Mouse (Mus musculus) CD4-positive, CD25-positive, alpha-beta regulatory T cell, adult 4 months (primary cell): ENCODE data around the gene Fance. TPM values are rescaled to one million over a fixed set of nuclear protein-coding genes. Genes with fewer than 3 reads are reported as not detected.
A peak's percentile ranks its signal among the peaks of the same experiment; 100 is the strongest.
"Not testable (repeated sequence)": the region's sequence is repeated elsewhere in the genome, so short reads cannot be mapped to it uniquely, and the experiment has no call there.

Source experiments
- ATAC-seq: one replicate; pipeline ENCODE4 v1.8.0; 2017
- polyA plus RNA-seq, 2 experiments: library from polyadenylated mRNA; unstranded; fragments of 100-300 nt; shearing (Covaris generic); gene quantifications; one replicate each; pipeline ENCODE4 v1.2.1; 2017

Gene Fance
- polyA plus RNA-seq, 2 experiments from 2014 or later: 3.7 to 7.7 TPM

DNA sequence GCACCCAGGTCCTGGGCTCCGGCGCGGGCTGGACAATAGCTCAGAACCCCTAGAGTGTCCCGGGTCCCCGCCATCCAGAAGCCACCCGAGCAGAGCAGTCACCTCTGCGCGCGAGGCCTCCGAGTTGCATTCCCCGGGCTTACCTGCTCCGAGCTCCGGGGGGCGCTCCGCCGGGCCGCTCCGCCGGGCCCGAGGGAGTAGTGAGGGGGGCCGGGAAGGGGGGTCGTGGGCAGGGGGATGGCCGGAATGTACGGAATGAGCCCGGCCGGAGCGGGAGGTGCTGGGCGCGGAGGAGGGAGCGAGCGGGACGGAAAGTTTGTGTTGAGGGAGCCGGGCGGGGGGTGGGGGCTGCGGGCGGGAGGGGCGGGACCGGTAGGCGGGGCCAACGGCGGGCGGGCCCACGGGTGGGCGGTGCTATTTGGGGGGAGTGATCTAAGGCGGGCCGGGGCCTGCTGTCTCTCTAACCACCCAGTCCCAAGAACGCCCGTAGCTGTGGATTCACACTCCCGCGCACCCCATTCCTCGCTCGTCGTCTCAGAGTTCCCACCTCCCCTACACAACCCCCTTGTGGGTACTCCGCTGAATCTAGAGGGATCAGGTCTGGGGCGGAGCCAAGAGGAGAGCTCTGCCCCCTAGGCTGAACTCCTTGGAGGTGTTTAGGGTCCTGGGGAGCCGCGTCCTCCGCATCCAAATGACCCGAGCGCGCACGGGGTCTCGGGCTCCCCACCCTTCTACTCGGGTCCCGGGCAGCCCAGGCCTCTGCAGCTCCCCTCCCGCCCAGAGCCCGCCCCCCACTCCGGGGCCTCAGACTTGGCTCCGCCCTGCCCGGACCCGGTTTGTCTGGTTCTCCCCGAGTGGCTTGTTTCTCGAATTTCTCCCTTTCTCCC lies 37.4 kb downstream of the Fance start, which contains the start of gene Tead3:
Tead3 (minus strand) TSS at position 352 of the 887 bp plus-strand sequence.
- peak; percentile 61 for ATAC-seq

DNA sequence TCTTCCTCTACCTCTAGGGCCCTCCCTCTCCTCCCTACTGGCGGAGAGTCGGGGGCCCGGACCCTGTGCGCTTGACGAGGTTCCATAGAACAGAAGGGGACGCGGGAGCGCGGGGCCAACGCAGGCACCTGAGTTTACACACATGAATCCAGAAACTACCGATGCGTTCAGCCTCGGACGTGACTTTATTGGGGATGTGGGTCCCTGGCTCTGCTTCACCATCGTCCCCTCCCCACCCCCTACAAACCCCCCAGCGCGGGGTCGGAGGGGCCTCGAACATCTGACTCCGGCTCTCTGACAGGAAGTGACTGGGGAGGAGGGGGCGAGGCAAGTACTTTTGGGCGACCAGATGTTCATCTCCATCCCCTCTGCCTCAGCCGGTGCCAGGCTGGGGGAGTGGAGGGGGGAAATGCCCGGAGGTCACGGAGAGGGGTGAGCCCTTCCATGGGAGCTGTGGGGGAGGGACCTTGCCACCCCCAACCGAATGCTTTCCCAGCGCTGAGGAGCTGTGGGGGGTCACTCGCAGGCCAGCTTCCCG lies 38.1 kb downstream of the Fance start:
- no peak for ATAC-seq

DNA sequence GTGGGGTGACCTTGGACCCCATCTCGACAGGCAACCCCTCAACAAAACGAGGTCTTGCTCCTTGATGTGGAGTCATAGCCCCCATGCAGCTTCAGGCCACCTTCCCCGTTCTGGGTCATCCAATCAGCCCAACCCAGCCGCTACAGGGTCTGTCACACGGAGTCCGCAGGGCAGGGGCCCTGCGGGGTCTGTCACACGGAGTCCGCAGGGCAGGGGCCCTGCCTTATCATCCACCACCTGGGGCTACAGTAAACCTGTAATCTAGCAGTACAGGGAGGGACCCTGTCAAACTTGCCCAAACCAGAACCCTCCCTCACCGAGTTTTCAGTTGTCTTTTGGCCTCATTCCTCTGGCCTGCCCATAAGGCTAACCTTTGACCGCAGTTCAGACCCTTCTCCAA lies 38.7 kb downstream of the Fance start:
- no peak for ATAC-seq

DNA sequence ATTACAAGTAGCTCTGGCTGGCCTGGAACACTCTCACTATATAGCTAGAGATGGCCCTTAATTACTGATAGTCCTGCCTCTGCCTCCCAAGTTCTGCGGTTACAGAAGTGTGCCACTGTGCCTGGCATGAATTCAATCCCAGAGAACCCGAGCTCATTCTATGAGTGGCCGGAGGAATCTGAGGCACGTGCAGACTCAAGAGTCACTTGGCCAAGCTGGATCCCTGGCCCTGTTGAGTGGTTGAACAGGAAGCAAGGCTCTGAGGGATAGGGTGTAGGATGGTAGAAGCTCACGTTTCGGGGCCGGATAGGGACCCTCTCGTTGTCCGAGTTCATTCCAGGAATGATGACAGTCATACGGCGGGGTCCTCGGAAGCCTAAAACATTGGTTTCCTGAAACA lies 42.6 kb downstream of the Fance start:
- ATAC-seq: no peak

DNA sequence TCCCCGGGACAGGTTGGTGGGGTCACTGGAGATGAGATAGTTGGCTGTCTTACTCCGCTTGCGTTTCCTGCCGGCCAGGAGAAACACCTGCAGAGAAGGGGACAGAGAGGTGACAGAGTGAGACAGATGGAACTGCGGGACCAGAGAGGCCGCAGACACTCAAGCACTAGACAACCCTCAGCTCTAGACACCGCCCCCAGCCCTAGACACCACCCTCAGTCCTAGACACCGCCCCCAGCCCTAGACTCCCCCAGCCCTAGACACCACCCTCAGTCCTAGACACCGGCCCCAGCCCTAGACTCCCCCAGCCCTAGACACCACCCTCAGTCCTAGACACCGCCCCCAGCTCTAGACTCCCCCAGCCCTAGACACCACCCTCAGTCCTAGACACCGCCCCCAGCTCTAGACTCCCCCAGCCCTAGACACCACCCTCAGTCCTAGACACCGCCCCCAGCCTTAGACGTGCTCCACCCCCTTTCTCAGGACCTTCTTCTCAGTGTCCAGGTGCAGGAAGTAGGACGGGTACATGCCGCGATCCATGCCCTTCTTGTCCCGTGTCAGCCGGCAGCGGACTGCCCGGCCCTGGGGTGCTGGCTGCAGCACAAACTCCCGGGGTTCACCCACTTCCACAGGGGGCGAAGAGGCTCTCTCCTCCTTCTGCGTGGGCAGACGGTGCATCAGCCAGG lies 45.4 kb downstream of the Fance start:
- ATAC-seq: not testable (repeated sequence)

DNA sequence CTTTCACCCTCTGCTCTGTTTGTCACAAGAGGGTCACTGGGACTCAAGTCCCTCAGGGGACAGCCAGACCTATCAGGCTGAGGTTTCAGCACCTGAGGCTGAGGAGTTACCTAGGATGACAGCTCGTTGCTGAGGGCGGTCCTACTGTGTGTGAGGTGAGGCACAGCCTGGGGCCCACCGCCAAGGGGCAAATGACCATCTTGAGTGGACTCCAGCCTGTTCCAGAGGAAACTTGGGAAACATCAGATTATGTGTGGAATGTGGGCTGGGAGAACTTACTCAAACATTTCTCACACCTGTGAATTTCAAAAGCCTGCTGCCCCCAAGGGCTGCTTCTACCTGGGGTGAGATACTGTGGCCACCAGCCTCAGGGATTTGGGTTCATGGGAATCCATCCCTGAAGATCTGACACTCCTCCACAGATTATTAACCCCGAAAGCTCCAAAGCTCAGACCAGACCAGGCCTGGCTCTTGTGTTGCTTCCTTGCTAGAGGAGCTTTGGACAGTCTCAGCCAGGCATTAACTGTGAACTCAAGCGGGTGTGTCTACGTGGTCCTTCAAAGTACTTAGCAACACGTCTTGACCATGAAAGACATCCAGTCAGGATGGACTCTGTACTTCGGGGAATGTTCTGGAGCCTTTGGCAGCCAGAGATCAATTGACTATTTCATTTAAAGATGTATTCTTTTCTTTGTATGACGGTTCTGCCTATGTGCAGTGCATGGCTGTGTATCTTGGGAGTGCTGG lies 47.4 kb downstream of the Fance start:
- ATAC-seq: no peak

DNA sequence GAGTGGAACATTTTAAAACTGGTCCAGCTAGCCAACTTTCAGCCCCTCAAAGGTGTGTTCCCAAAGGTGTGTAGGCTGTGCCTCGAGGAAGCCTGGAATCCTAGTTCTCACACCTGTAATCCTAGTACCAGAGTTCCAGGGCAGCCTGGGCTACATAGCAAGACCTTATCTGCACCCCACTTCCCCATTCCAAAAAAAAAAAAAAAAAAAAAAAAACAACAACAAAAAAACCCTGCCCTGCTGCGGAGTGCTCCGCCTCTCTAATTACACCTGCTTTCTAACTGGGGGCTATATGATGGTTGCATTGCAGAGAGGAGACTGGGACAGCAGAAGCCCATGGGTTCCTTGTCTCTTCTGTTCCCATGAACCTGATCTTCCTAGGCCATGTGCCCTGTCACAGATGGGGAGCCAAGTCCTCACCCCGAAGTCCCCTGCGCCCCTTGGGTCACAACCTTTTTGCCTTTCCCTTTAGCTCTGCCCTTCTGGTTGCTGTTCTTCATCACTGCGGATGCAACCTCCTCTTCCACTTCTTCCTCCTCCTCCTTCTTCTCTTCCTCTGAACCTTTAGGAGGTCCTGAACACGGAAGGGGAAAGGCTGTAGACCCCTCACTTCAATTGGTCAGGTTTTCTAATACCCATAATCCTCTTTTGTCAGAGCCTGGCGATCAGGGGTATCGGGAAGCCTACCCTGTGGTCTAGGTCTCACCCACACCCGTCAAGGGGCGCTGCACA lies 48.8 kb downstream of the Fance start:
- no peak for ATAC-seq

DNA sequence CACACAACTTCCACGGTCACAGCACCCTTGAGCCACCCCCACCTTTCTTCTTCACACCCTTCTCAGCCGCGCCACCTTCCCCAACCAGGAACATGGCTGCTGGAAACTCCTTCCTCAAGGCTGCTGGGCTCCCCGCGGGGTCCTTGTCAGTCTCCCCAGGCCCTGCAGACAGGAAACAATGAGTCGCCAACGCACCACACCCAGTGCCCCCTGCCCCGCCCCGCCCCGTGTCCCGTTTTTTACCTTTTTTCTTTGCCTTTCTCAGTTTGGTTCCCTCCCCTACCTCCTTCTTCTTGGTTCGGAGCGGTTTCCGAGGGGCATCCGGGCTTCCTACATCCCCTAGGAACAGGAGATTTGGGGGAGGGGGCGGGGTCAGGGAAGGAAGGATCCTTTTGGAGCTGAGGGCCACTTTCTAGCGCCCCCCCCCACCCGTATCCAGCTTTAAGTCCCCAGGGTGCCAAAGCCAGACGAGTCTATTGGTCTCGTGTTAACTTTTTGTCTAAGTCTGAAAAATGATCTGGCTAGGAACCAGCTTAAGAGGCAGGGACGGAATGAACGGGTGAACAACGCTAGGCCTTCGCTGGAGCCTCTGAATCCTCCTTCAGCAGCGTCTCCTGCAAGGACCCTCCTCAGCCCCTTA lies 49.5 kb downstream of the Fance start:
- no peak for ATAC-seq

DNA sequence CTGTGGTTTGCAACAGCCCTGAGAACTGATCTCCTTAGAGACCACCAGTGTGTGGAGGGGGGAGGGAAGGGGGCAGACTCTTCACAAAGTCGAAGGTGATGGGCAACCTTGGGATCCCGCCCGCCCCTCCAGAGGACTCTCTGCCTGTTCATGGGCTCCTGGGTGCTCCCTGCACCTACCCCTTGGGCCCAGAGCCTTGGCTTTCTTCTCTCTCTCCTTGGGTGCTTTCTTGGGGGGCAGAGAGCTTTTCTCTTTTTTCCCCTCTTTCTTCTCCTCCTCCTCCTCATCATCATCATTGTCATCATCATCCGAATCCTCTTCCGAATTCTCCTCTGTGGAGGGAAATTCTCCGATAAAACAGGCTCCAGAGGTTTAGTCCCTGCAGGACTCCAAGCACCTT lies 50.2 kb downstream of the Fance start:
- no peak for ATAC-seq

DNA sequence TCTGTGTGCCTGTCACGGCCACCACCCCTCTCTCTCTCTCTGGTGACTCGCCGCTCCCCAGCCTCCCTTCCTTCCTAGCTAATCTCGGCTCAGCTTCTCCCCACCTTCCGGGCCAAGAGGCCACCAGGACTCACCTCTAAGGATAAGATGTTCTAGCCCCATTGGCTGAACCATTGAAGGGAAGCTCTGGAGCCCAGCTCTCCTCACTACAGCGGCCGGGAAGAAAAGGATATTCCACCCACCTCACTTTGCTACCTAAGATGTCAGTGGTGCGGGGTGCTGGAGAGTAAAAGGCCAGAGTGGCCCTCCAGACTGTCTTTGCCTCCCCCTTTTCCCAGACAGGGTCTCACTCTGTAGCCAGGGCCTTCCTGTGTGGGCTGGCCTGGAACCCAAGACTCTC lies 51.8 kb downstream of the Fance start, which contains the start of gene Tulp1:
Tulp1 (minus strand) TSS at position 101 of the 400 bp plus-strand sequence.
- ATAC-seq: no peak

DNA sequence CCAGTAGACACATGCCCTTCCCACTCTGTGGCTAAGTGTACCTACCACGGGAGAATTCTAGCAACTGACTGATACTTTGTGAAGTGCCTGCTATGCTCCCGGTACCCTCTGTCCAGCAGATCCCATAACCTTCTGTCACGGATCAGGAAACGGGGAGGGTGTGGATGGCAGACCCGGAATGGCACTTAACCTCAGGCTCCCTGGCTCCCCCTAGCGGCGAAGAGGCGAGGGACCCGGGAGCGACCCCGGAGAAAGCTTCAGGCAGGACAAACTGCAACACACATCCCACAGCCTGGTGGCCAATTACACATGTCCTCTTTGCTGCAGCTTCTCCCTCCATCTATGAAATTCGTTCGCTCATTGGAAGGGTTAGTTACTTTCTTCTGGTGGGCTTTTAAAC lies 55.1 kb downstream of the Fance start:
- ATAC-seq: no peak

DNA sequence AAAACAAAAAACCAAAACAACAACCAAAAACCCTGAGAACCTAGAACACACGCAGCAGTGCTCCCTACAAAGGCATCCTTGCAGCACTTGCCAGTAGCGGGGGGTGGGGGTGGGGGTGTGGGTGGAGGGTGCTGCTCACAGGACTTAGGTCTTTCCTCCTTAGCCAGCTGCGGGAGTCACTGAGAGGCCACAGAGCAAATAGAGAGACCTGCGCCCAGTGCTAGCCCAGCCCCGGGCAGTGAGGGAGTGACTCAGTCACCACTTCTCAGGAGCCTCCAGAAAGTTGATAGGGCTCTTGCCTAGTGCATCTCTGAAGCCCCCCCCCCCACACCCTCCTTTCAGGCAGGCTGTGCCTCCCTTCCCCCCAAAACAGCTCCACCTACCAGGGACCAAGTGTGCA lies 55.7 kb downstream of the Fance start:
- no peak for ATAC-seq

DNA sequence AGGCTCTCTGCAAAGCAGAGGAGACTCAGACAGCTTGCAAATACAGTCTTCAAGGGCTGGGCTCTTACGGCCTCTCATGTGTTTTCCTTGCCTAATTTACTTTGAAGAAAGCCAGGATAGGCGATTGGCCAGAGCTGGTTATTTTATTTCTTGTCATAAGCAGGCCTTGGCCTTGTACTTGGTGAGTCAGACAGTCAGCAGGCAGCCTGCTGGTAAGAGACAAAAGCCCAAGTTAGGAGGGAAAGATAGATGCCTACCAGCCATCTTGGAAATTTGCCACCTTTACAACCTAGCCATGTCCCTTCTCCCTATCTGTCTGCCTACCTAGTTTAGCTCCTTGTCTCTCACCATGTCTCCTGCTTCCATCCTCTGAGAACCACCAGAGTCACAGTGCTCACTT lies 58.0 kb downstream of the Fance start:
- ATAC-seq: no peak

DNA sequence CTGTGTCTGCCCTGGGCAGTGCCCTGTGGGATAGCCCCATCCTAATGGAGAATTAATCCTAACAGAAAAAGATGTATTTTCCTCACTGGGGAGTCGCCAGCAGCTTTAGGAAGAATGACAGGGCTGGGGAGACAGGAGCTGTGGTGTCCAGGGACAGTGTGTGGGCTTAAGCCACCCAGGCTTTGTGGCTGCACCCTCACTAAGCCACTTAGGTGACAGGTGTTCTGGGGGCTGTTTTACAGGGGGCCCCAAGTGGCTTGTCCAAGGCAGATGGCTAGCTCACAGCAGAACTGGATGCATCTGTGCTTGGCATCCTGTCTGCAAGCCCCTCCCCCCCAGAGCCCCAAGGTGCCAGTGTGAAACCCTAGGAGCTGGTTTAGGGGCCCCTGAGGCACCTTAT lies 58.6 kb downstream of the Fance start:
- ATAC-seq: no peak

DNA sequence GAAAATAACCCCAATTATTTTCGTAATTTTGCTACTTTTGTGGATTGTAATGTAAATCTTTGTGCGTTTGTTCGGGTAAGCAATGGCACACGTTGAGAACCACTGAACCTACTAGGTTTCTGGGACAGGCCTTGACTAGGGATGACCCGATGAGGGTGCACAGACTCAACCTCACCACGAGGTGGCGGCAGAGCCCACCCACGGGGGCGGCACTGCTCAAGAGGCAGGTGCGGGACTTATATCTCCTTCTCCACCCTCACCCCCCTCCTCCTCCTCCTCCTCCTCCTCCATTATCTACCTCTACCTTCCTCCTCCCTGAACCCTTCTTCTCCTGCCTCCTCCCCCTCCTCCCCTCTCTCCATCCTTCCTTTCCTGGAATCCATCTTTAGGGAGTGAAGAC lies 60.5 kb downstream of the Fance start:
- ATAC-seq: peak; percentile 45

DNA sequence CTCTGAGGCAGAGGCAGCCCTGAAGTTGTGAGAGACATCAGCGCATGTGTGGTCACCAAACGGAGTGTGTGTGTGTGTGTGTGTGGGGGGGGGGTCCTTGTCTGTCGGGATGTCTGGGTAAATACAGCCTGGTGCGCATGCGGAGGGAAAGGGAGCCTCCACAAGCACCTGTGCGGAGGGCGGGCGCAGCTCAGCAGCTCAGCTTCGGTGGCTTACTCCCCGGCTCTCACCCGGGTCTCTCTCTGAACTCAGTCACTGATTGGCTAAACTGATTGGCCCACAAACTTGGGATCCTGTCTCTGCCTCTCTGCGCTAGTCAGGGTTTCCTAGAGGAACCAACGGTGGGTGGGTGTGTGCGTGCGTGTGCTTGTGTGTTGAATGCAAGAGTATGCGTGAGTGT lies 61.2 kb downstream of the Fance start:
- ATAC-seq: no peak

DNA sequence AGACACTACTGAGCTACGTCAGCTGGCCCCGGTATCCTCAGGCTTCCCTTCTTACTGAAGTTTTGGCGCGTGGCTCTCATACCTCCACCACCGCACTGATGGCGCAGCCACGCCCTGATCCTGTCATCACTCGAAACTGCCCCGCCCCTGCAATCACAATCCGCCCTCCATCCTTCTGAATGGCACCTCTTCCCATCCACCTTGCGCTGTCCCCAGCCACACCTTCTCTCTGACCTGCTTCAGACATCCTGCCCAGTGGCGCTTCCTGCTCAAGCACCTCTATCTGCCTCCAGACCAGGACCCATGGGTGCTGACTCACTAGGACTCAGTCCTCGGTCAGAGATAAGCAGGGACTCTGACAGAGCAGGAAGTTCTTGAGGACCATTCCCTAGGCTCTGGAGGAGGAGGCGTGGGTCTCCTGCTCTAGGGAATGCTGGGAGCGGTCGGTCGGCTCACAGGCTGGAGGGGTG lies 62.3 kb downstream of the Fance start:
- peak; percentile 54 for ATAC-seq
